Mouse (Mus musculus) CH12.LX (cell line): ENCODE data around the gene Ptpn14.

Source experiments
- CHD2 ChIP-seq: IDR thresholded peaks from 2 replicates; pipeline ENCODE4 v1.6.1; 2011; ENCODE audit warnings: low read length, improper control_type of control experiment
- CTCF ChIP-seq, 2 experiments: IDR thresholded peaks in 1 of 2; conservative IDR thresholded peaks in 1 of 2; 2 replicates each; pipeline ENCODE4 v1.5.1; 2011 to 2012; ENCODE audit warnings: low read depth in 2 of 2, low read length in 2 of 2, improper control_type of control experiment in 1 of 2, inconsistent platforms in 1 of 2, mild to moderate bottlenecking in 1 of 2, moderate library complexity in 1 of 2
- EP300 ChIP-seq: IDR thresholded peaks from 2 replicates; pipeline ENCODE4 v1.6.1; 2011; ENCODE audit warnings: low read length, improper control_type of control experiment
- GABPA ChIP-seq: IDR thresholded peaks from 2 replicates; pipeline ENCODE4 v1.6.1; 2012; ENCODE audit warnings: low read depth, low read length, improper control_type of control experiment, inconsistent platforms; ENCODE audit not compliant: insufficient replicate concordance
- HCFC1 ChIP-seq: IDR thresholded peaks from 2 replicates; pipeline ENCODE4 v1.6.1; 2012; ENCODE audit warnings: low read depth, mild to moderate bottlenecking, inconsistent platforms, low read length, improper control_type of control experiment
- JUND ChIP-seq: conservative IDR thresholded peaks from 2 replicates; pipeline ENCODE4 v1.6.1; 2011; ENCODE audit warnings: low read depth, low read length, improper control_type of control experiment
- KAT2A ChIP-seq: IDR thresholded peaks from 2 replicates; pipeline ENCODE4 v1.6.1; 2012; ENCODE audit warnings: low read length, improper control_type of control experiment, inconsistent platforms; ENCODE audit not compliant: insufficient replicate concordance
- MAX ChIP-seq: IDR thresholded peaks from 2 replicates; pipeline ENCODE4 v1.6.1; 2011; ENCODE audit warnings: low read length, improper control_type of control experiment
- MXI1 ChIP-seq: IDR thresholded peaks from 2 replicates; pipeline ENCODE4 v1.6.1; 2011; ENCODE audit warnings: mild to moderate bottlenecking, low read depth, low read length, improper control_type of control experiment
- NELFE ChIP-seq: IDR thresholded peaks from 2 replicates; pipeline ENCODE4 v1.6.1; 2011; ENCODE audit warnings: low read depth, low read length, improper control_type of control experiment
- POLR2A ChIP-seq: IDR thresholded peaks from 2 replicates; pipeline ENCODE4 v1.6.1; 2011; ENCODE audit warnings: low read depth, mild to moderate bottlenecking, improper control_type of control experiment, low read length
- POLR2AphosphoS2 ChIP-seq: IDR thresholded peaks from 2 replicates; pipeline ENCODE4 v1.6.1; 2011; ENCODE audit warnings: low read depth, low read length, improper control_type of control experiment
- ZKSCAN1 ChIP-seq: IDR thresholded peaks from 2 replicates; pipeline ENCODE4 v1.6.1; 2012; ENCODE audit warnings: low read depth, inconsistent platforms, low read length, improper control_type of control experiment, borderline replicate concordance
- ZMIZ1 ChIP-seq: IDR thresholded peaks from 2 replicates; pipeline ENCODE4 v1.6.1; 2012; ENCODE audit warnings: low read depth, mild to moderate bottlenecking, inconsistent platforms, low read length, improper control_type of control experiment

DNA sequence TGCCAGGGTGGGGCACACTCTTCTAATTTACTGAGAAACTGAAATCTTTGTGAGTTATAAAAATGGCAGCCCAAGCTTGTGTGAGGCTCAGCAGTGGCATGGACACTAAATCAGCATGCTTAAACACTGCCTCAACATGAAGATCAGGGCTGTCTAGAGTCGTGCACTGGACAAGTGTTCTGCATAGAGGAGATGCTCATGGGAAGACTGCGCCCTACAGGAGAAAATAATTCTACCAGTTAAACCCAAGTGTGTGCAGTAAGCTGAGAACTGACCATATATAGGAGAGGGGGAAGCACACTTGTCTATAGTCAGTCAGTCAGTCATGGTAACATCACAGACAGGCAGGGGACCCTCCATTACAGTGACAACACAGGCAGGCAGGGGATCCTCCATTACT is 151.1 kb downstream of the Ptpn14 start:
- no peak for TF ChIP-seq EP300
- TF ChIP-seq POLR2AphosphoS2 = no peak
- TF ChIP-seq MAX = no peak
- TF ChIP-seq POLR2A = no peak
- TF ChIP-seq CTCF (conservative IDR thresholded peaks at IDR 0.05 in 1 of 2, IDR thresholded peaks at IDR 0.05 in 1 of 2; ENCODE audit: low read depth in 2 of 2, low read length in 2 of 2) = peak in 1 of 2 experiments; percentile 5; a peak in 1 of 4 replicates
- no peak for TF ChIP-seq HCFC1
- TF ChIP-seq CHD2 = no peak
- no peak for TF ChIP-seq GABPA
- no peak for TF ChIP-seq MXI1
- TF ChIP-seq KAT2A = no peak
- TF ChIP-seq JUND = no peak
- TF ChIP-seq NELFE = no peak
- TF ChIP-seq ZKSCAN1 = no peak
- no peak for TF ChIP-seq ZMIZ1
